Mouse (Mus musculus) left cerebral cortex, postnatal 4 days (tissue): ENCODE results near the gene Cdk9. TPM values are rescaled to one million over a fixed set of nuclear protein-coding genes. Genes with fewer than 3 reads are reported as not detected.

Experiments used
- microRNA-seq: library from miRNA; unstranded; fragments of <30 nt; microRNA quantifications from one replicate; pipeline ENCODE4 v1.2.0, GENCODE M21; 2022
- total RNA-seq, 2 experiments: library from RNA; stranded (reverse); gene quantifications; 2 replicates each; pipeline ENCODE4 v1.2.3; 2021

Cdk9 gene
- total RNA-seq, 2 experiments from 2014 or later: 87.8 to 88.0 TPM

Small RNAs within 50 kb of the gene (microRNA-seq; reads per million reads assigned to microRNA genes)
- not detected for gene Gm47291
- gene Mir2861: not detected
- not detected for gene Mir3960
- not detected for gene Mir8093

Other genes starting within 250 kb of the Cdk9 start
- 10 to 100 TPM; 18.8 to 20.1 TPM for gene Fam102a, start 177.7 kb downstream of the Cdk9 start, total RNA-seq
- gene Dpm2, start 142.2 kb downstream of the Cdk9 start, total RNA-seq: 10 to 100 TPM; 74.3 to 76.8 TPM
- 10 to 100 TPM in 1 of 2 experiments, 1 to 10 TPM in 1; 9.4 to 11.5 TPM for gene Pip5kl1, start 138.3 kb downstream of the Cdk9 start, total RNA-seq
- under 1 TPM; 0.62 to 0.84 TPM for gene 9430097D07Rik, start 137.4 kb downstream of the Cdk9 start, total RNA-seq
- 10 to 100 TPM; 35.7 to 38.4 TPM for gene St6galnac4, start 126.0 kb downstream of the Cdk9 start, total RNA-seq
- 10 to 100 TPM; 78.8 to 91.8 TPM for gene St6galnac6, start 113.4 kb downstream of the Cdk9 start, total RNA-seq
- gene Ak1, start 91.3 kb downstream of the Cdk9 start, total RNA-seq: 100 to 1,000 TPM; 100 to 106 TPM
- gene Eng, start 66.5 kb downstream of the Cdk9 start, total RNA-seq: 10 to 100 TPM; 21.2 to 26.1 TPM
- gene Fpgs, start 8.9 kb downstream of the Cdk9 start, total RNA-seq: 10 to 100 TPM; 26.3 to 30.0 TPM
- 10 to 100 TPM; 33.1 to 37.2 TPM for gene Sh2d3c, start 8.0 kb upstream of the Cdk9 start, total RNA-seq
- 1 to 10 TPM; 3.0 to 3.2 TPM for gene 6330409D20Rik, start 27.9 kb upstream of the Cdk9 start, total RNA-seq
- 10 to 100 TPM; 29.3 to 30.5 TPM for gene Tor2a, start 44.2 kb upstream of the Cdk9 start, total RNA-seq
- gene Ttc16, start 62.6 kb upstream of the Cdk9 start, total RNA-seq: under 1 TPM; 0.42 to 0.66 TPM
- 10 to 100 TPM in 1 of 2 experiments, 1 to 10 TPM in 1; 6.5 to 11.2 TPM for gene Ptrh1, start 62.7 kb upstream of the Cdk9 start, total RNA-seq
- gene Cfap157, start 71.4 kb upstream of the Cdk9 start, total RNA-seq: under 1 TPM; 0.34 to 0.58 TPM
- gene Stxbp1, start 134.2 kb upstream of the Cdk9 start, total RNA-seq: 100 to 1,000 TPM; 557 to 578 TPM
- 10 to 100 TPM; 55.1 to 63.3 TPM for gene Fam129b, start 163.0 kb upstream of the Cdk9 start, total RNA-seq
- gene Rpl12, start 248.5 kb upstream of the Cdk9 start, total RNA-seq: 100 to 1,000 TPM; 200 to 215 TPM
- gene Lrsam1, start 248.5 kb upstream of the Cdk9 start, total RNA-seq: 10 to 100 TPM; 47.6 to 47.7 TPM